Mouse (Mus musculus) embryonic stem cell, embryonic (primary cell): ENCODE data around the gene Ngfr.

ENCODE experiments used
- CTCF ChIA-PET, 4 experiments: fragments of 300-600 bp in 2 of 4; fragments of 350-600 bp in 2 of 4; sonication (Branson Sonifier 250); formaldehyde crosslinking; loops; one replicate each; lab custom pipeline; 2022; ENCODE audit warnings: inconsistent platforms in 2 of 4; lab: Charles Lee
- POLR2A ChIA-PET, 4 experiments: fragments of 300-600 bp in 2 of 4; fragments of 350-600 bp in 2 of 4; sonication (Branson Sonifier 250); formaldehyde crosslinking; loops; one replicate each; lab custom pipeline; 2022; ENCODE audit warnings: antibody characterized with exemption in 4 of 4, inconsistent platforms in 1 of 4; lab: Charles Lee

Gene Ngfr

GRCm38 (mm10) chr11:95528231-95528630, 59.3 kb downstream of the Ngfr start:
- ChIA-PET CTCF (interaction anchor here in 3 of 4 experiments (0.6 to 1.8 kb wide), 16 partner anchors 8 to 270 kb away, joined by 3 to 7 read pairs (median 3); partner anchors contain the start of genes Ngfr (in 1 of the 3) and Slc35b1 (in 1 of the 3)), POLR2A (interaction anchor here in 2 of 4 experiments (0.7 to 2.1 kb wide), 8 partner anchors 11 to 190 kb away, joined by 3 to 9 read pairs (median 3); partner anchors contain the start of genes Nxph3 (in 1 of the 2), Phb (in 1 of the 2) and Slc35b1 (in 1 of the 2))

- ChIA-PET POLR2A (interaction anchor here in 3 of 4 experiments (0.6 to 2.1 kb wide), 12 partner anchors 10 to 215 kb away, joined by 3 to 9 read pairs (median 3); partner anchors contain the start of genes Nxph3 (in 1 of the 3) and Slc35b1 (in 1 of the 3)), CTCF (interaction anchor here (0.6 to 1.8 kb wide), 10 partner anchors 17 to 456 kb away, joined by 3 to 7 read pairs (median 4); partner anchors contain the start of gene Ngfr (in 1 of the 4))
These were observed 60.2 kb downstream of the Ngfr start for GRCm38 (mm10) chr11:95527307-95527706.

GRCm38 (mm10) chr11:95521563-95521962, 66.0 kb downstream of the Ngfr start:
- CTCF ChIA-PET: interaction anchor here (0.5 to 4.6 kb wide), 187 partner anchors 9 to 629 kb away, joined by 3 to 121 read pairs (median 5); partner anchors contain the start of genes Slc35b1 (in 4 of the 4), Spop (in 4 of the 4), Dlx3 (in 2 of the 4) and Kat7 (in 1 of the 4)

GRCm38 (mm10) chr11:95520456-95521072, 67.0 kb downstream of the Ngfr start:
- ChIA-PET POLR2A (interaction anchor here (0.5 to 3.4 kb wide), 62 partner anchors 8 to 1309 kb away, joined by 3 to 35 read pairs (median 4); partner anchors contain the start of genes Slc35b1 (in 4 of the 4), Kat7 (in 3 of the 4), Ngfr (in 2 of the 4) and Spop (in 2 of the 4)), CTCF (interaction anchor here (0.5 to 4.6 kb wide), 168 partner anchors 8 to 581 kb away, joined by 3 to 121 read pairs (median 6); partner anchors contain the start of genes Slc35b1 (in 4 of the 4), Spop (in 4 of the 4), Ngfr (in 3 of the 4) and Dlx3 (in 2 of the 4))

More at GRCm38 (mm10) chr11:95521563-95521962, 66.0 kb downstream of the Ngfr start:
- POLR2A ChIA-PET: interaction anchor here (0.6 to 3.4 kb wide), 59 partner anchors 9 to 455 kb away, joined by 3 to 35 read pairs (median 4); partner anchors contain the start of genes Slc35b1 (in 4 of the 4), Kat7 (in 3 of the 4), Ngfr (in 2 of the 4) and Spop (in 2 of the 4)

- ChIA-PET POLR2A (interaction anchor here (0.7 to 3.4 kb wide), 28 partner anchors 11 to 419 kb away, joined by 3 to 35 read pairs (median 6); partner anchors contain the start of genes Slc35b1 (in 3 of the 4), Kat7 (in 2 of the 4), Spop (in 2 of the 4) and Ngfr (in 1 of the 4)), CTCF (interaction anchor here (0.6 to 4.6 kb wide), 72 partner anchors 7 to 400 kb away, joined by 3 to 121 read pairs (median 10); partner anchors contain the start of genes Slc35b1 (in 4 of the 4), Dlx3 (in 1 of the 4), Ngfr (in 1 of the 4) and Spop (in 1 of the 4))
These were observed 67.5 kb downstream of the Ngfr start for GRCm38 (mm10) chr11:95519996-95520395.

GRCm38 (mm10) chr11:95519299-95519698, 68.2 kb downstream of the Ngfr start:
- CTCF ChIA-PET: interaction anchor here in 3 of 4 experiments (0.6 to 4.6 kb wide), 25 partner anchors 9 to 268 kb away, joined by 3 to 121 read pairs (median 26); partner anchors contain the start of genes Slc35b1 (in 3 of the 3) and Spop (in 1 of the 3)
- POLR2A ChIA-PET: interaction anchor here in 3 of 4 experiments (0.6 to 3.4 kb wide), 8 partner anchors 68 to 134 kb away, joined by 3 to 22 read pairs (median 4); partner anchors contain the start of genes Ngfr (in 1 of the 3), Slc35b1 (in 1 of the 3) and Spop (in 1 of the 3)
